Mouse (Mus musculus) thymus, adult 2 months (tissue): ENCODE data around the gene Pdgfb.

ENCODE experiments used
- CTCF ChIP-seq: fragments of 200-500 bp; IDR thresholded peaks from 2 replicates; pipeline ENCODE4 v1.5.1; 2012; ENCODE audit warnings: mild to moderate bottlenecking, control low read depth, low read length, moderate library complexity, borderline replicate concordance; ENCODE audit not compliant: control insufficient read depth, poor library complexity, insufficient read depth; ENCODE audit errors: extremely low read depth
- POLR2A ChIP-seq: fragments of 200-500 bp; IDR thresholded peaks from 2 replicates; pipeline ENCODE4 v1.6.1; 2012; ENCODE audit warnings: mild to moderate bottlenecking, low read length, control low read depth, moderate library complexity; ENCODE audit not compliant: control insufficient read depth, poor library complexity, insufficient read depth; ENCODE audit errors: extremely low read depth

GRCm38 (mm10) chr15:80009421-80010181 lies 5.2 kb downstream of the Pdgfb start:
- TF ChIP-seq POLR2A = no peak
- TF ChIP-seq CTCF = no peak
